Mouse (Mus musculus) ES-E14 (cell line): ENCODE data around the gene Gpn2. TPM values are rescaled to one million over a fixed set of nuclear protein-coding genes. Genes with fewer than 3 reads are reported as not detected.

Experiments used
- DNase-seq: peaks from one replicate; pipeline ENCODE4 v3.0.0-alpha.2; 2013; ENCODE audit warnings: low read depth, low spot score
- H3K27ac ChIP-seq: 2 replicates; pipeline ENCODE4 v1.5.1; 2012; ENCODE audit warnings: low read depth, mild to moderate bottlenecking, low read length, moderate library complexity, mixed read lengths; ENCODE audit not compliant: poor library complexity, insufficient read depth, severe bottlenecking
- H3K36me3 ChIP-seq: 2 replicates; pipeline ENCODE4 v1.6.1; 2012; ENCODE audit warnings: mild to moderate bottlenecking, low read length, moderate library complexity, mixed read lengths; ENCODE audit not compliant: control insufficient read depth, poor library complexity, insufficient read depth, severe bottlenecking
- H3K4me1 ChIP-seq, 2 experiments: fragments of 150-350 bp in 1 of 2; sonication (generic) in 1 of 2; 2 replicates each; pipeline ENCODE4 v1.6.1; 2012; ENCODE audit warnings: low read length in 2 of 2, mild to moderate bottlenecking in 1 of 2, mixed read lengths in 1 of 2; ENCODE audit not compliant: control insufficient read depth in 2 of 2, insufficient read depth in 2 of 2, poor library complexity in 1 of 2
- H3K4me3 ChIP-seq, 2 experiments: fragments of 150-350 bp in 1 of 2; sonication (generic) in 1 of 2; 2 replicates each; pipeline ENCODE4 v1.5.1; 2012; ENCODE audit warnings: low read length in 2 of 2, low read depth in 1 of 2, mild to moderate bottlenecking in 1 of 2, mixed read lengths in 1 of 2; ENCODE audit not compliant: insufficient read depth in 1 of 2, poor library complexity in 1 of 2, severe bottlenecking in 1 of 2
- H3K9ac ChIP-seq: 2 replicates; pipeline ENCODE4 v1.6.1; 2012; ENCODE audit warnings: low read depth, mild to moderate bottlenecking, low read length, mixed read lengths; ENCODE audit not compliant: poor library complexity, insufficient read depth, severe bottlenecking
- H3K9me3 ChIP-seq: fragments of 150-350 bp; sonication (generic); 2 replicates; pipeline ENCODE4 v1.6.1; 2012; ENCODE audit warnings: low read depth, mild to moderate bottlenecking, low read length; ENCODE audit not compliant: control insufficient read depth, insufficient read depth
- CHD2 ChIP-seq: IDR thresholded peaks from 2 replicates; pipeline ENCODE4 v1.6.1; 2014; ENCODE audit warnings: mild to moderate bottlenecking, low read depth, low read length, inconsistent platforms
- HCFC1 ChIP-seq: IDR thresholded peaks from 2 replicates; pipeline ENCODE4 v1.6.1; 2012; ENCODE audit warnings: low read length, inconsistent platforms, borderline replicate concordance; ENCODE audit not compliant: insufficient read depth
- MAFK ChIP-seq: IDR thresholded peaks from 2 replicates; pipeline ENCODE4 v1.6.1; 2014; ENCODE audit warnings: mild to moderate bottlenecking, low read depth, low read length, inconsistent platforms; ENCODE audit not compliant: insufficient read depth
- ZC3H11A ChIP-seq: IDR thresholded peaks from 2 replicates; pipeline ENCODE4 v1.6.1; 2012; ENCODE audit warnings: low read depth, mild to moderate bottlenecking, inconsistent platforms, low read length, borderline replicate concordance
- ZNF384 ChIP-seq: IDR thresholded peaks from 2 replicates; pipeline ENCODE4 v1.6.1; 2012; ENCODE audit warnings: low read depth, low read length, inconsistent platforms
- in situ Hi-C, 2 experiments: fragments of 600-800 bp; cut with MboI; formaldehyde crosslinking; loops; one replicate each; pipeline ENCODE4 v1.15.1; 2025; ENCODE audit warnings: low sequenced_read_pairs in 2 of 2, inconsistent platforms in 1 of 2; ENCODE audit not compliant: unreplicated experiment in 2 of 2
- total RNA-seq: library from RNA; depleted of rRNA; stranded (reverse); fragments of 300-350 nt; gene quantifications from 2 replicates; pipeline ENCODE4 v1.2.3, GENCODE M21; 2012

Gpn2 gene
- total RNA-seq, 1 experiment = 39.5 TPM

DNA sequence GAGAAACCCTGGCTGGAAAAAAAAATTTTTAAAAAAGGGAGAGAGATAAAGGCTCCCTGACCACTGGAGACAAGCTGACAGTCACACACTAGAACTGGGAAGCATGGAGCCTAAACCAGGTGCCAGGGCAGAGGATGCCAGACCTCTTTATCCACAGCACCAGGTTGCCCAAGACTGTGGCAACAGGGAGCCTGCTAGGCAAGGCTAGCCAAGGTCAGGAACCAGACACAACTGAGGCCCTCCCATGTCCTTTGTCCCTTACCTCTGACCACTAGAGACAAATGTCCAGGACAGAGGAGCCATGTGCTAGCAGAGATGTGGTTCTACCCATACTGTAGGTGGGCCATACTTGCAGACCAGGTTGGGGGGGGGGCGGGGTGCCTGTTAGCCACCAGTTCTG lies 32.1 kb upstream of the Gpn2 start:
- Histone ChIP-seq H3K36me3 (no peaks in the 10 kb centered on the region), H3K27ac (no peak overlapping the region), H3K9me3 (no peaks in the 10 kb centered on the region), H3K4me1 (peaks cover 0 to 6% of the 10 kb centered on the region in 2 experiments; a peak in 1 of 4 replicates), H3K4me3 (no peak overlapping the region), H3K9ac (no peak overlapping the region)
- no peak for DNase-seq
- in situ Hi-C loops = no loop called here
- TF ChIP-seq ZC3H11A (no peak), ZNF384 (no peak), HCFC1 (no peak), CHD2 (no peak)

DNA sequence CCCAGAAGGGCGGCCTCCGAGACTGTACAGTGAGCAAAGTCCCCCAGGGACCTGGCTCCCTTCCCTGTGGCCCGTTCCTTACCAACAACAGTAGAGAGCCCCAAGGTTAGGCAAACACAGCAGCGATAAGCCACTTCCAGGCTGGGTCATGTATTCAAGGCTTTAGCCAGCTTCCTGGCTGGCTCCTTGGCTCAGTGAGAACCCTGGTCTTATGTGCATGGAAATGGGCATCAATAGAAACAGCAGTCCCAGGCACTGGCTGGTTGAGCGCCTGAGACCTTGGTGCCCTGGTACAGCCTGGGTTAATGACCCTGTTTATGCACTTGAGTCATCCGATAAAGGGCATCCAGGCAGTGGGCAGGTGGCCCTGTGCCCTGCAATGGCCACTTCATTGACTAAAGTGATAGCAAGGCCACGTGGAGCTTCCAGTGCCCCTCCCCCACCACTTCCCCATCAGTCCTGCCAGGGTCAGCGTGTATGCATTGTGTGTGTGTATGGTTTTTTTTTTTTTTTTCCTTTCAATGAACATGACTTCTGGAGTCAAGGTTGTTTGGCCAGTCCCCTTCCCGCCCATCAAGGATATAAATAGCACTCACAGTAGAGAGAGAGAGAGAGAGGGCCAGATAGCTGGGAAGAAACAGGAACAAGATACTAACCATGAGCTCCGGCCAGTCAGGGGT lies 31.3 kb upstream of the Gpn2 start, which contains the start of gene Nr0b2:
Nr0b2 (plus strand) TSS at position 609 of the 680 bp plus-strand sequence.
- TF ChIP-seq ZNF384 (peak; percentile 37; the same call in 1 of the 2 replicates), ZC3H11A (no peak)
- Histone ChIP-seq H3K4me3 (peak within 1 kb of the TSS; percentile 16 to 50; a peak in 3 of 4 replicates), H3K9ac (0 out of 2 replicates have a peak within 1 kb of the TSS, but pooled peaks have one; percentile 44), H3K27ac (no peak within 1 kb of the TSS), H3K4me1 (peaks cover 0 to 6% of the 10 kb centered on the region in 2 experiments; a peak in 1 of 4 replicates), H3K36me3 (no peaks in the 10 kb centered on the region), H3K9me3 (no peaks in the 10 kb centered on the region)
- in situ Hi-C loops = no loop called here
- DNase-seq = no peak

DNA sequence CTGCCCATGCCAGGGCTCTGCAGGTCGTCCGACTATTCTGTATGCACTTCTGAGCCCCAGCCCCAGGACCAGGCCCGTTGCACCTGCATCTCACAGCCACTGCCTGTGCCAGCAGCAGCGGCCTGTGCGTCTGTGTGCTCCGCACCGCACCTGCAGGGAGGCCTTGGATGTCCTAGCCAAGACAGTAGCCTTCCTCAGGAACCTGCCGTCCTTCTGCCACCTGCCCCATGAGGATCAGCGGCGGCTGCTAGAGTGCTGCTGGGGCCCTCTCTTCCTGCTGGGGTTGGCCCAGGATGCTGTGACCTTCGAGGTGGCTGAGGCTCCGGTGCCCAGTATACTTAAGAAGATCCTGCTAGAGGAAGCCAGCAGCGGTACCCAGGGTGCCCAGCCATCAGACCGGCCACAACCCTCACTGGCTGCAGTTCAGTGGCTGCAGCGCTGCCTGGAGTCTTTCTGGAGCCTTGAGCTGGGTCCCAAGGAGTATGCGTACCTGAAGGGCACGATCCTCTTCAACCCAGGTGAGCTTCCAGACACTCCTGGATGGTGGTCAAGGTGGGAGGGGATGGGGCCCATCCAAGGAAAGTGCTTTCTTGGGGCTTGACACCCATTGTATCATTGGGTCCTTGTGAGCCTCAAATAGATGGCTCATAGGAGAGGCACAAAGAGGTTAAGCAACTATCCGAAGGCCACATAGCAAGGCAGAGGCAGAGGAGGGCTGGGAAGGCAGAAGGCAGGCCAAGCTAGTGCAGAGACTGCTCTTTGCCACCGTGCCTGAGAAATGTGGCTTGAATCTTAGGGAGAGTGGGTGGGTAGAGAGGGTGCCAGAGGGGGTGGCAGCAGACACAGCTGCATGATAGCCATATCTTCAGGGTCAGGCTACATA lies 30.5 kb upstream of the Gpn2 start:
- no peaks in the 10 kb centered on the region for H3K9me3 ChIP-seq
- H3K36me3 ChIP-seq = no peaks in the 10 kb centered on the region
- peaks cover 0 to 6% of the 10 kb centered on the region in 2 experiments; a peak in 1 of 4 replicates for H3K4me1 ChIP-seq
- no peak overlapping the region for H3K27ac ChIP-seq
- 0 out of 2 replicates have a peak overlapping the region, but pooled peaks have one; percentile 44 for H3K9ac ChIP-seq
- TF ChIP-seq MAFK = no peak
- TF ChIP-seq CHD2 = no peak
- no peak for TF ChIP-seq HCFC1
- TF ChIP-seq ZC3H11A = no peak
- no peak for TF ChIP-seq ZNF384
- peak overlapping the region; percentile 16 to 50; a peak in 3 of 4 replicates for H3K4me3 ChIP-seq
- in situ Hi-C loops = no loop called here
- no peak for DNase-seq

DNA sequence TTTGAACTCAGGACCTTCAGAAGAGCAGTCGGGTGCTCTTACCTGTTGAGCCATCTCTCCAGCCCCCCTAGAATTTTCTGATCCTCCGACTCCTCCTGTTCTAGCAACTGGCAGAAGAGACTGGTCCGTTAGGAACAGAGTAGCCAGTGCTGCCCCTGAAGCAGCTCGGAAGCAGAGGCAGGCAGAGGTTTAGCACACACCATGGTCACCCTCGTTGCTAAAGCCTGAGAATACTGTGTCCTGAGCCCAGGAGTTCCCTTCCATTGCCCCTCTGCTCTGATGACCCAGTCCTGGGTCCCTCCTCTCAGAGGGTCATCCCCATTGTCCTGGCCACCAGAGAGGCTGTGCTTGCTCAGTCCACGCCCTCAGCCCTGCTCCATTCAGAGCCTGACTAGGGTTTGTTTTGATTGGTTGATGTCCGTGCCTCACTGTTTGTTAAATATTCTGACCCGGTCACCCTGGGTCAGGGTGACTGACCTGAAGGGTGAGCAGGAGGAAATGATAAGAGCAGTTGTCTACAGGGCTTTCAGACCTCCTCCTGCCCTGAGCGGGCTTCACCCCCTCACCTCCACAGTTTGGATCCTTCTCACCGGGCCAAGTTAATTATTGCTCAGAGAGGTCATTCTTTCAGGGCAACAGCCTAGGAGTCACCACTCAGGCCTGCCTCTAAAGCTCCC lies 27.0 kb upstream of the Gpn2 start:
- Histone ChIP-seq H3K36me3 (no peaks in the 10 kb centered on the region), H3K9ac (no peak overlapping the region), H3K9me3 (no peaks in the 10 kb centered on the region), H3K4me1 (peaks cover 0 to 10% of the 10 kb centered on the region in 2 experiments; a peak in 2 of 4 replicates), H3K4me3 (no peak overlapping the region), H3K27ac (no peak overlapping the region)
- TF ChIP-seq HCFC1 = no peak
- no peak for TF ChIP-seq ZNF384
- no peak for TF ChIP-seq ZC3H11A
- no peak for TF ChIP-seq MAFK
- no peak for TF ChIP-seq CHD2
- DNase-seq = no peak
- in situ Hi-C loops = no loop called here
